15 mouse cellular contexts compared by ENCODE assay signal in the genomic region with DNA sequence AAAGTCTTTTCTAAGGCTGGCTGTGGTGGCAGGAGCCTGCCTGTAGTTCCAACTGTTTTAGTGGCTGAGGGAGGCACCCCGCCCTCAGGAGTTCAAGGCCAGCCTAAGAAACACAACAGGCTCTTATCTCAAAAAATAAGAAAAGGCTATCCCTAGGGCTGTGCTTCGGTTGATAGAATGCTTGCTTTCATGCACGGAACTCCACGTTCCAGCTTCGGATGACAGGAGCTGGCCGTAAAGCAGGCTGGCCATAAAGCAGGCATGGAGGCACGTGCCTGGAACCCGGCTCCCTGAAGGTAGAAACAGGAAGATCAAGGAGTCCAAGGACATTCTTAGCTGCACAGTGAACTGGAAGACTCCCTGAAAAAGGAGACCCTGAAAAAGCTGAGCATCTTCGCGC. TPM values are rescaled to one million over a fixed set of nuclear protein-coding genes. Genes with fewer than 3 reads are reported as not detected.
DNase-seq lines count a peak whose midpoint lies in the region; ATAC-seq lines count a peak whose summit lies in the region.
"Had no signal": no experiment of that assay in that cellular context is flagged by ENCODE, and none has a peak within 500 bp of the region (broad histone marks: within the 10 kb centered on the region; RNA-seq: fewer than 3 reads in every experiment).

No protein-coding gene starts in this region.

- no peaks in the 10 kb centered on the region for H3K36me3 ChIP-seq in hindbrain, embryonic 14.5 days (replicated peaks; ENCODE audit: control insufficient read depth, insufficient read depth)
- H3K36me3 ChIP-seq in hindbrain, embryonic 11.5 days (ENCODE audit: control insufficient read depth, insufficient read depth, low read length): no peaks in the 10 kb centered on the region
- 0 out of 2 replicates have a peak, but pooled peaks cover 4% of the 10 kb centered on the region for H3K36me3 ChIP-seq in intestine, embryonic 15.5 days
- H3K36me3 ChIP-seq in limb, embryonic 15.5 days: peaks cover 13% of the 10 kb centered on the region

- no peaks in the 10 kb centered on the region for H3K27me3 ChIP-seq in hindbrain, embryonic 14.5 days (ENCODE audit: control insufficient read depth, insufficient read depth, low read length)
- no peaks in the 10 kb centered on the region; the same call in 1 of the 2 replicates for H3K27me3 ChIP-seq in hindbrain, embryonic 11.5 days (ENCODE audit: control insufficient read depth, insufficient read depth, low read length)
- H3K27me3 ChIP-seq in intestine, embryonic 15.5 days (replicated peaks): no peaks in the 10 kb centered on the region
- H3K27me3 ChIP-seq in limb, embryonic 15.5 days: no peaks in the 10 kb centered on the region
- H3K27me3 ChIP-seq: Patski had no signal

- no peak for ATAC-seq in hindbrain, embryonic 14.5 days (ENCODE audit: low FRiP score)
- ATAC-seq in hindbrain, embryonic 11.5 days (ENCODE audit: low FRiP score): no peak
- no peak for ATAC-seq in intestine, embryonic 15.5 days
- ATAC-seq in limb, embryonic 15.5 days (ENCODE audit: insufficient number of reproducible peaks, low FRiP score, low TSS enrichment, low read depth): no peak
- ATAC-seq: forebrain, postnatal 0 days; Patski had no signal

- WGBS in hindbrain, embryonic 14.5 days: 85% methylated on average over 10 of the region's 10 CpGs
- WGBS in hindbrain, embryonic 11.5 days: 77% methylated on average over 10 of the region's 10 CpGs
- 56% methylated on average over 10 of the region's 10 CpGs for WGBS in intestine, embryonic 15.5 days
- 57% methylated on average over 10 of the region's 10 CpGs for WGBS in limb, embryonic 15.5 days

- H3K4me1 ChIP-seq in hindbrain, embryonic 14.5 days (replicated peaks; ENCODE audit: control insufficient read depth, insufficient read depth, low read length): peaks cover 79% of the 10 kb centered on the region
- peaks cover 49% of the 10 kb centered on the region for H3K4me1 ChIP-seq in hindbrain, embryonic 11.5 days (replicated peaks; ENCODE audit: control insufficient read depth, insufficient read depth, low read length)
- H3K4me1 ChIP-seq in intestine, embryonic 15.5 days (replicated peaks): peaks cover 94% of the 10 kb centered on the region
- H3K4me1 ChIP-seq in limb, embryonic 15.5 days: peaks cover 99% of the 10 kb centered on the region

- no peaks in the 10 kb centered on the region for H3K9me3 ChIP-seq in hindbrain, embryonic 14.5 days (ENCODE audit: control insufficient read depth, low read length)
- H3K9me3 ChIP-seq in hindbrain, embryonic 11.5 days (ENCODE audit: control insufficient read depth, low read length): no peaks in the 10 kb centered on the region
- no peaks in the 10 kb centered on the region for H3K9me3 ChIP-seq in intestine, embryonic 15.5 days
- no peaks in the 10 kb centered on the region for H3K9me3 ChIP-seq in limb, embryonic 15.5 days

- H3K4me2 ChIP-seq in hindbrain, embryonic 14.5 days (replicated peaks): no peak overlapping the region
- no peak overlapping the region for H3K4me2 ChIP-seq in hindbrain, embryonic 11.5 days (replicated peaks; ENCODE audit: low read depth, low read length)
- peak overlapping the region; percentile 86; the same call in 1 of the 2 replicates for H3K4me2 ChIP-seq in intestine, embryonic 15.5 days (replicated peaks)
- no peak overlapping the region for H3K4me2 ChIP-seq in limb, embryonic 15.5 days

- H3K27ac ChIP-seq in hindbrain, embryonic 14.5 days: peak overlapping the region; percentile 79; the same call in 1 of the 2 replicates
- no peak overlapping the region for H3K27ac ChIP-seq in hindbrain, embryonic 11.5 days (ENCODE audit: low read depth, low read length)
- H3K27ac ChIP-seq in intestine, embryonic 15.5 days: peak overlapping the region; percentile 98
- H3K27ac ChIP-seq in limb, embryonic 15.5 days: 0 out of 2 replicates have a peak overlapping the region, but pooled peaks have one; percentile 99

- H3K9ac ChIP-seq in hindbrain, embryonic 14.5 days: no peak overlapping the region
- no peak overlapping the region for H3K9ac ChIP-seq in hindbrain, embryonic 11.5 days (ENCODE audit: low read depth, low read length)
- no peak overlapping the region for H3K9ac ChIP-seq in intestine, embryonic 15.5 days
- H3K9ac ChIP-seq in limb, embryonic 15.5 days: no peak overlapping the region
- H3K9ac ChIP-seq: forebrain, postnatal 0 days had no signal

- DNase-seq in cerebellum, adult 11-12 months: peak; percentile 20
- no peak for DNase-seq in cerebellum, postnatal 14 days
- no peak for DNase-seq in hindbrain, embryonic 14.5 days (ENCODE audit: low spot score)
- DNase-seq in hindbrain, embryonic 11.5 days (ENCODE audit: low spot score): no peak
- no peak for DNase-seq in right cerebral cortex, postnatal 36 days (ENCODE audit: low spot score in 2 of 2)
- no peak for DNase-seq in layer of hippocampus, postnatal 14 days (ENCODE audit: low spot score in 2 of 2)
- DNase-seq: forebrain, postnatal 0 days had no signal

- H3K4me3 ChIP-seq in hindbrain, embryonic 14.5 days (replicated peaks; ENCODE audit: low read length): no peak overlapping the region
- H3K4me3 ChIP-seq in hindbrain, embryonic 11.5 days (ENCODE audit: low read depth, low read length): no peak overlapping the region
- no peak overlapping the region for H3K4me3 ChIP-seq in intestine, embryonic 15.5 days (replicated peaks)
- no peak overlapping the region for H3K4me3 ChIP-seq in limb, embryonic 15.5 days

RNA-seq across cellular contexts. Expression of gene Bcl9l, which starts 8.7 kb away (rescaled TPM):
- 11.6 and 13.5 TPM in 2 replicates for polyA plus RNA-seq in hindbrain, embryonic 14.5 days (2014; fragmentation: Nextera tagmentation; extraction: Ambion mirVana)
- 8.6 and 10.1 TPM in 2 replicates for polyA plus RNA-seq in hindbrain, embryonic 11.5 days (2014; fragmentation: Nextera tagmentation; extraction: Ambion mirVana)
- polyA plus RNA-seq in intestine, embryonic 15.5 days (2015; fragmentation: Nextera tagmentation; extraction: Ambion mirVana): 7.5 and 7.8 TPM in 2 replicates
- polyA plus RNA-seq in limb, embryonic 15.5 days (2015; fragmentation: Nextera tagmentation; extraction: Ambion mirVana): 16.8 and 18.5 TPM in 2 replicates
- 10 to 100 TPM; 76.1 to 76.3 TPM for total RNA-seq in layer of hippocampus, postnatal 14 days (2021)

RNA-seq across cellular contexts. Expression of gene Upk2, which starts 36.6 kb away (rescaled TPM):
- not detected in 2 replicates for polyA plus RNA-seq in hindbrain, embryonic 14.5 days (2014; fragmentation: Nextera tagmentation; extraction: Ambion mirVana)
- polyA plus RNA-seq in hindbrain, embryonic 11.5 days (2014; fragmentation: Nextera tagmentation; extraction: Ambion mirVana): 0.83 TPM in 1 of 2 replicates, not detected in the other
- 1.2 TPM in 2 replicates for polyA plus RNA-seq in intestine, embryonic 15.5 days (2015; fragmentation: Nextera tagmentation; extraction: Ambion mirVana)
- 0.37 and 0.45 TPM in 2 replicates for polyA plus RNA-seq in limb, embryonic 15.5 days (2015; fragmentation: Nextera tagmentation; extraction: Ambion mirVana)
- not detected for total RNA-seq in layer of hippocampus, postnatal 14 days (2021)
- total RNA-seq: forebrain, postnatal 0 days; layer of hippocampus, postnatal 25 days; midbrain, postnatal 0 days had no signal
- polyA plus RNA-seq: brain, embryonic 14.5 days; forebrain, postnatal 0 days; midbrain, postnatal 0 days; Patski had no signal

RNA-seq across cellular contexts. Expression of gene Foxr1, which starts 50.4 kb away (rescaled TPM):
- polyA plus RNA-seq in hindbrain, embryonic 14.5 days (2014; fragmentation: Nextera tagmentation; extraction: Ambion mirVana): not detected in 2 replicates
- not detected in 2 replicates for polyA plus RNA-seq in hindbrain, embryonic 11.5 days (2014; fragmentation: Nextera tagmentation; extraction: Ambion mirVana)
- polyA plus RNA-seq in intestine, embryonic 15.5 days (2015; fragmentation: Nextera tagmentation; extraction: Ambion mirVana): not detected in 2 replicates
- polyA plus RNA-seq in limb, embryonic 15.5 days (2015; fragmentation: Nextera tagmentation; extraction: Ambion mirVana): not detected in 2 replicates
- not detected for total RNA-seq in layer of hippocampus, postnatal 14 days (2021)
- total RNA-seq: forebrain, postnatal 0 days; layer of hippocampus, postnatal 25 days; midbrain, postnatal 0 days had no signal
- polyA plus RNA-seq: brain, embryonic 14.5 days; embryonic facial prominence, embryonic 11.5 days; forebrain, postnatal 0 days; lung, embryonic 16.5 days; midbrain, postnatal 0 days; Patski had no signal
